Mouse (Mus musculus): ENCODE measurements around the gene Mlf2. TPM values are rescaled to one million over a fixed set of nuclear protein-coding genes. Genes with fewer than 3 reads are reported as not detected.

The Mlf2 gene
- polyA plus RNA-seq (2017; shearing (Covaris generic)) = 107 TPM

GRCm38 (mm10) chr6:124930754-124931524 lies at the start of gene Mlf2:
Gene Mlf2, plus strand, starts transcription at chr6:124931386.

GRCm38 (mm10) chr6:124887986-124888385 lies 43.2 kb upstream of the Mlf2 start, which contains the start of gene Cd4:
Gene Cd4, minus strand, starts transcription at chr6:124888221.

GRCm38 (mm10) chr6:124911533-124912218 lies 19.5 kb upstream of the Mlf2 start, which contains the start of gene Lag3:
Gene Lag3, minus strand, starts transcription at chr6:124911705.

GRCm38 (mm10) chr6:124919695-124920317 lies 11.4 kb upstream of the Mlf2 start, which contains the start of gene Ptms:
Gene Ptms, minus strand, starts transcription at chr6:124920103.

GRCm38 (mm10) chr6:124965088-124965719 lies 34.0 kb downstream of the Mlf2 start, which contains the start of gene Cops7a:
Gene Cops7a, minus strand, starts transcription at chr6:124965538.

Other genes with a start within 250 kb of the Mlf2 start
- 347 TPM for gene Emg1, start 219.2 kb upstream of the Mlf2 start, polyA plus RNA-seq (2017; shearing (Covaris generic))
- 140 TPM for gene Phb2, start 219.1 kb upstream of the Mlf2 start, polyA plus RNA-seq (2017; shearing (Covaris generic))
- 357 TPM for gene Ptpn6, start 192.7 kb upstream of the Mlf2 start, polyA plus RNA-seq (2017; shearing (Covaris generic))
- gene Grcc10, start 190.0 kb upstream of the Mlf2 start, polyA plus RNA-seq (2017; shearing (Covaris generic)) = 578 TPM
- gene Gm45234, start 175.4 kb upstream of the Mlf2 start, polyA plus RNA-seq (2017; shearing (Covaris generic)) = not detected
- 3.1 TPM for gene Atn1, start 174.9 kb upstream of the Mlf2 start, polyA plus RNA-seq (2017; shearing (Covaris generic))
- 5.0 TPM for gene Eno2, start 161.7 kb upstream of the Mlf2 start, polyA plus RNA-seq (2017; shearing (Covaris generic))
- gene Lrrc23, start 151.7 kb upstream of the Mlf2 start, polyA plus RNA-seq (2017; shearing (Covaris generic)) = 2.5 TPM
- gene Spsb2, start 122.7 kb upstream of the Mlf2 start, polyA plus RNA-seq (2017; shearing (Covaris generic)) = 8.1 TPM
- gene Tpi1, start 117.1 kb upstream of the Mlf2 start, polyA plus RNA-seq (2017; shearing (Covaris generic)) = 133 TPM
- 133 TPM for gene Usp5, start 101.9 kb upstream of the Mlf2 start, polyA plus RNA-seq (2017; shearing (Covaris generic))
- 8.8 TPM for gene Cdca3, start 101.8 kb upstream of the Mlf2 start, polyA plus RNA-seq (2017; shearing (Covaris generic))
- not detected for gene Gnb3, start 91.1 kb upstream of the Mlf2 start, polyA plus RNA-seq (2017; shearing (Covaris generic))
- gene P3h3, start 73.6 kb upstream of the Mlf2 start, polyA plus RNA-seq (2017; shearing (Covaris generic)) = 0.10 TPM
- gene Gpr162, start 67.4 kb upstream of the Mlf2 start, polyA plus RNA-seq (2017; shearing (Covaris generic)) = 0.43 TPM
- 308 TPM for gene Cd4, start 43.2 kb upstream of the Mlf2 start, polyA plus RNA-seq (2017; shearing (Covaris generic))
- 4.4 TPM for gene Lag3, start 19.7 kb upstream of the Mlf2 start, polyA plus RNA-seq (2017; shearing (Covaris generic))
- 10.0 TPM for gene Ptms, start 11.3 kb upstream of the Mlf2 start, polyA plus RNA-seq (2017; shearing (Covaris generic))
- 116 TPM for gene Cops7a, start 34.2 kb downstream of the Mlf2 start, polyA plus RNA-seq (2017; shearing (Covaris generic))
- gene Pianp, start 65.3 kb downstream of the Mlf2 start, polyA plus RNA-seq (2017; shearing (Covaris generic)) = 0.42 TPM
- gene Zfp384, start 77.8 kb downstream of the Mlf2 start, polyA plus RNA-seq (2017; shearing (Covaris generic)) = 14.6 TPM
- gene Ing4, start 108.4 kb downstream of the Mlf2 start, polyA plus RNA-seq (2017; shearing (Covaris generic)) = 92.1 TPM
- gene Acrbp, start 118.3 kb downstream of the Mlf2 start, polyA plus RNA-seq (2017; shearing (Covaris generic)) = 30.7 TPM
- gene Lpar5, start 136.5 kb downstream of the Mlf2 start, polyA plus RNA-seq (2017; shearing (Covaris generic)) = 16.7 TPM
- 89.0 TPM for gene Chd4, start 164.6 kb downstream of the Mlf2 start, polyA plus RNA-seq (2017; shearing (Covaris generic))
- 70.8 TPM for gene Nop2, start 200.5 kb downstream of the Mlf2 start, polyA plus RNA-seq (2017; shearing (Covaris generic))
- gene Iffo1, start 213.9 kb downstream of the Mlf2 start, polyA plus RNA-seq (2017; shearing (Covaris generic)) = 12.5 TPM
- 331 TPM for gene Gapdh, start 235.1 kb downstream of the Mlf2 start, polyA plus RNA-seq (2017; shearing (Covaris generic))